Mouse (Mus musculus) spleen, adult 12 weeks (tissue): ENCODE data around the gene Col25a1.

ENCODE experiments used
- DNase-seq: peaks from one replicate; pipeline ENCODE4 v3.0.0; 2022; ENCODE audit warnings: low spot score

The Col25a1 gene

GRCm38 (mm10) chr3:130465371-130465770, 334.1 kb downstream of the Col25a1 start:
- no peak for DNase-seq

GRCm38 (mm10) chr3:130473211-130473768, 342.0 kb downstream of the Col25a1 start:
- no peak for DNase-seq

GRCm38 (mm10) chr3:130473970-130474369, 342.7 kb downstream of the Col25a1 start:
- no peak for DNase-seq

GRCm38 (mm10) chr3:130482513-130482912, 351.2 kb downstream of the Col25a1 start:
- DNase-seq, result no peak

- no peak for DNase-seq
Measured at GRCm38 (mm10) chr3:130488839-130489238, 357.5 kb downstream of the Col25a1 start.

- no peak for DNase-seq
Measured at GRCm38 (mm10) chr3:130494192-130494591, 362.9 kb downstream of the Col25a1 start.

- no peak for DNase-seq
Measured at GRCm38 (mm10) chr3:130494665-130495396, 363.5 kb downstream of the Col25a1 start.

- DNase-seq, result no peak
Measured at GRCm38 (mm10) chr3:130497036-130497435, 365.7 kb downstream of the Col25a1 start.

- no peak for DNase-seq
Measured at GRCm38 (mm10) chr3:130501713-130502112, 370.4 kb downstream of the Col25a1 start.

GRCm38 (mm10) chr3:130508330-130508729, 377.0 kb downstream of the Col25a1 start:
- DNase-seq, result no peak

GRCm38 (mm10) chr3:130518457-130518879, 387.2 kb downstream of the Col25a1 start:
- DNase-seq, result no peak

- DNase-seq, result no peak
Measured at GRCm38 (mm10) chr3:130521834-130522476, 390.7 kb downstream of the Col25a1 start.

GRCm38 (mm10) chr3:130523019-130523418, 391.7 kb downstream of the Col25a1 start:
- DNase-seq, result no peak

- no peak for DNase-seq
Measured at GRCm38 (mm10) chr3:130524367-130525137, 393.3 kb downstream of the Col25a1 start.

- no peak for DNase-seq
Measured at GRCm38 (mm10) chr3:130535021-130535420, 403.7 kb downstream of the Col25a1 start.

GRCm38 (mm10) chr3:130541541-130541940, 410.2 kb downstream of the Col25a1 start:
- DNase-seq, result no peak

- no peak for DNase-seq
Measured at GRCm38 (mm10) chr3:130545995-130546394, 414.7 kb downstream of the Col25a1 start.

GRCm38 (mm10) chr3:130549066-130549465, 417.8 kb downstream of the Col25a1 start:
- no peak for DNase-seq

GRCm38 (mm10) chr3:130556263-130556662, 425.0 kb downstream of the Col25a1 start:
- DNase-seq, result no peak

- DNase-seq, result no peak
Measured at GRCm38 (mm10) chr3:130565586-130565985, 434.3 kb downstream of the Col25a1 start.

- no peak for DNase-seq
Measured at GRCm38 (mm10) chr3:130568331-130569095, 437.2 kb downstream of the Col25a1 start.

GRCm38 (mm10) chr3:130573243-130573642, 441.9 kb downstream of the Col25a1 start:
- no peak for DNase-seq
